Mouse (Mus musculus) ES-E14 (cell line): Measurements from ENCODE around the gene Dnajb2.

Experiments
- CHD2 ChIP-seq: IDR thresholded peaks from 2 replicates; pipeline ENCODE4 v1.6.1; 2014; ENCODE audit warnings: mild to moderate bottlenecking, low read depth, low read length, inconsistent platforms
- HCFC1 ChIP-seq: IDR thresholded peaks from 2 replicates; pipeline ENCODE4 v1.6.1; 2012; ENCODE audit warnings: low read length, inconsistent platforms, borderline replicate concordance; ENCODE audit not compliant: insufficient read depth
- ZNF384 ChIP-seq: IDR thresholded peaks from 2 replicates; pipeline ENCODE4 v1.6.1; 2012; ENCODE audit warnings: low read depth, low read length, inconsistent platforms

DNA sequence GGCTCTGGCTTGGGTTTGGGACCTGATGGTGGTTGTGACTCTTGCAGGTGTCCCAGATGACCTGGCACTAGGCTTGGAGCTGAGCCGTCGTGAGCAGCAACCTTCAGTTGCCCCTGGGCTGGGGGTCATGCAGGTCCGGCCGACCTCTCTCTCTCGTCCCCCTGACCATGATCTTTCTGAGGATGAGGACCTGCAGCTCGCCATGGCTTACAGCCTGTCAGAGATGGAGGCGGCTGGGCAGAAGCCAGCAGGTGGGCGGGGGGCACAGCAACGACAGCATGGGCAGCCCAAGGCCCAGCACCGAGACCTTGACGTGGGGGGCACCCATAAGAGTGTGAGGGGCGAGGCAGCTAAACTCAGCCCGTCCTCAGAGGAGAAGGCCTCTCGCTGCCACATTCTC is 7.2 kb downstream of the Dnajb2 start:
- TF ChIP-seq ZNF384, result no peak
- TF ChIP-seq HCFC1, result no peak
- TF ChIP-seq CHD2, result no peak
